Mouse (Mus musculus) lung, embryonic 15.5 days (tissue): ENCODE measurements around the gene Rcor1. TPM values are rescaled to one million over a fixed set of nuclear protein-coding genes. Genes with fewer than 3 reads are reported as not detected.

Experiments used
- ATAC-seq: fragments of 200-750 bp; cut with Nextera tagmentation; 2 replicates; pipeline ENCODE4 v1.8.0; 2017; ENCODE audit warnings: moderate number of reproducible peaks, borderline replicate concordance; ENCODE audit not compliant: low FRiP score, low TSS enrichment; ENCODE audit errors: extremely low read depth
- H3K27ac ChIP-seq: fragments of 300-500 bp; sonication (generic); 2 replicates; pipeline ENCODE4 v1.5.1; 2015; ENCODE audit warnings: moderate library complexity, mild to moderate bottlenecking, inconsistent platforms
- H3K27me3 ChIP-seq: fragments of 300-500 bp; sonication (generic); 2 replicates; pipeline ENCODE4 v1.6.1; 2015; ENCODE audit warnings: inconsistent platforms
- H3K36me3 ChIP-seq: fragments of 300-500 bp; sonication (generic); 2 replicates; pipeline ENCODE4 v1.6.1; 2015; ENCODE audit warnings: inconsistent platforms
- H3K4me1 ChIP-seq: fragments of 300-500 bp; sonication (generic); 2 replicates; pipeline ENCODE4 v1.6.1; 2015; ENCODE audit warnings: inconsistent platforms
- H3K4me2 ChIP-seq: fragments of 300-500 bp; sonication (generic); 2 replicates; pipeline ENCODE4 v1.6.1; 2015; ENCODE audit warnings: inconsistent platforms, mild to moderate bottlenecking, moderate library complexity
- H3K4me3 ChIP-seq: fragments of 300-500 bp; sonication (generic); 2 replicates; pipeline ENCODE4 v1.5.1; 2015; ENCODE audit warnings: mild to moderate bottlenecking, inconsistent platforms
- H3K9ac ChIP-seq: fragments of 300-500 bp; sonication (generic); 2 replicates; pipeline ENCODE4 v1.6.1; 2015; ENCODE audit warnings: inconsistent platforms
- H3K9me3 ChIP-seq: fragments of 300-500 bp; sonication (generic); 2 replicates; pipeline ENCODE4 v1.6.1; 2016; ENCODE audit warnings: inconsistent platforms
- WGBS: fragments of 180-500 bp; shearing (Covaris S2); methylation state at CpG from one replicate; pipeline ENCODE4 v1.1.7; 2015; 5-methylcytosine and 5-hydroxymethylcytosine counted together
- polyA plus RNA-seq: library from polyadenylated mRNA; unstranded; fragments of >200 nt; fragmentation: Nextera tagmentation; extraction: Ambion mirVana; gene quantifications from 2 replicates; pipeline ENCODE4 v1.2.1, GENCODE M21; 2015

Gene Rcor1
- polyA plus RNA-seq, 1 experiment from 2014 or later, result 10.9 TPM

- Histone ChIP-seq H3K9me3 (no peaks in the 10 kb centered on the region), H3K9ac (no peak overlapping the region), H3K4me1 (peaks cover 29% of the 10 kb centered on the region), H3K4me2 (no peak overlapping the region), H3K27ac (no peak overlapping the region), H3K36me3 (no peaks in the 10 kb centered on the region), H3K27me3 (no peaks in the 10 kb centered on the region), H3K4me3 (no peak overlapping the region)
- ATAC-seq, result no peak
- 30% methylated on average over 12 of the region's 12 CpGs for WGBS
Measured at GRCm38 (mm10) chr12:111159659-111160428, 120.7 kb downstream of the Rcor1 start.

GRCm38 (mm10) chr12:111160871-111161270, 121.7 kb downstream of the Rcor1 start:
- 87% methylated on average over 10 of the region's 10 CpGs for WGBS
- ATAC-seq, result no peak

GRCm38 (mm10) chr12:111161943-111162311, 122.8 kb downstream of the Rcor1 start:
- Histone ChIP-seq H3K4me2 (peak overlapping the region; percentile 51), H3K27me3 (no peaks in the 10 kb centered on the region), H3K27ac (no peak overlapping the region), H3K9ac (0 out of 2 replicates have a peak overlapping the region, but pooled peaks have one; percentile 25), H3K4me3 (0 out of 2 replicates have a peak overlapping the region, but pooled peaks have one; percentile 28), H3K4me1 (peaks cover 33% of the 10 kb centered on the region), H3K9me3 (no peaks in the 10 kb centered on the region), H3K36me3 (no peaks in the 10 kb centered on the region)
- ATAC-seq, result no peak
- WGBS, result 37% methylated on average over 7 of the region's 7 CpGs

More at GRCm38 (mm10) chr12:111160871-111161270, 121.7 kb downstream of the Rcor1 start:
- H3K9me3 ChIP-seq, result no peaks in the 10 kb centered on the region
- no peak overlapping the region for H3K4me3 ChIP-seq
- no peaks in the 10 kb centered on the region for H3K36me3 ChIP-seq
- H3K27ac ChIP-seq, result no peak overlapping the region
- peaks cover 33% of the 10 kb centered on the region for H3K4me1 ChIP-seq
- no peaks in the 10 kb centered on the region for H3K27me3 ChIP-seq
- no peak overlapping the region for H3K9ac ChIP-seq
- no peak overlapping the region for H3K4me2 ChIP-seq

- WGBS, result 10% methylated on average over 16 of the region's 16 CpGs
- ATAC-seq, result peak; percentile 19; the same call in 1 of the 2 replicates
Measured at GRCm38 (mm10) chr12:111162312-111163061, 123.3 kb downstream of the Rcor1 start.

GRCm38 (mm10) chr12:111164310-111164751, 125.2 kb downstream of the Rcor1 start:
- Histone ChIP-seq H3K9ac (peak overlapping the region; percentile 20; the same call in 1 of the 2 replicates), H3K27me3 (no peaks in the 10 kb centered on the region), H3K36me3 (no peaks in the 10 kb centered on the region), H3K4me2 (peak overlapping the region; percentile 64), H3K27ac (no peak overlapping the region), H3K4me3 (peak overlapping the region; percentile 34), H3K4me1 (peaks cover 49% of the 10 kb centered on the region), H3K9me3 (no peaks in the 10 kb centered on the region)
- ATAC-seq, result peak; percentile 83
- 3% methylated on average over 13 of the region's 13 CpGs for WGBS

More at GRCm38 (mm10) chr12:111162312-111163061, 123.3 kb downstream of the Rcor1 start:
- 0 out of 2 replicates have a peak overlapping the region, but pooled peaks have one; percentile 4 for H3K27ac ChIP-seq
- 0 out of 2 replicates have a peak overlapping the region, but pooled peaks have one; percentile 25 for H3K9ac ChIP-seq
- no peaks in the 10 kb centered on the region for H3K36me3 ChIP-seq
- H3K4me2 ChIP-seq, result peak overlapping the region; percentile 51
- H3K9me3 ChIP-seq, result no peaks in the 10 kb centered on the region
- no peaks in the 10 kb centered on the region for H3K27me3 ChIP-seq
- H3K4me1 ChIP-seq, result peaks cover 39% of the 10 kb centered on the region
- H3K4me3 ChIP-seq, result peak overlapping the region; percentile 28; the same call in 1 of the 2 replicates

- H3K27me3 ChIP-seq, result no peaks in the 10 kb centered on the region
- peak overlapping the region; percentile 75 for H3K4me3 ChIP-seq
- 61% methylated on average over 10 of the region's 10 CpGs for WGBS
- peaks cover 41% of the 10 kb centered on the region for H3K4me1 ChIP-seq
- H3K9ac ChIP-seq, result no peak overlapping the region
- 0 out of 2 replicates have a peak, but pooled peaks have one; percentile 10 for ATAC-seq
- H3K4me2 ChIP-seq, result peak overlapping the region; percentile 89
- H3K36me3 ChIP-seq, result no peaks in the 10 kb centered on the region
- peak overlapping the region; percentile 90 for H3K27ac ChIP-seq
- no peaks in the 10 kb centered on the region for H3K9me3 ChIP-seq
Measured at GRCm38 (mm10) chr12:111165146-111165812, 126.1 kb downstream of the Rcor1 start.

Other genes with a start within 250 kb of the Rcor1 start
- 7.1 and 7.4 TPM in 2 replicates for gene Mok, start 198.4 kb upstream of the Rcor1 start, polyA plus RNA-seq
- 4.7 and 6.2 TPM in 2 replicates for gene Zfp839, start 189.1 kb upstream of the Rcor1 start, polyA plus RNA-seq
- 73.7 and 79.1 TPM in 2 replicates for gene Cinp, start 150.2 kb upstream of the Rcor1 start, polyA plus RNA-seq
- gene Tecpr2, start 150.1 kb upstream of the Rcor1 start, polyA plus RNA-seq, result 3.1 and 3.3 TPM in 2 replicates
- 13.3 and 13.6 TPM in 2 replicates for gene Ankrd9, start 60.3 kb upstream of the Rcor1 start, polyA plus RNA-seq
- 8.9 and 9.9 TPM in 2 replicates for gene Traf3, start 127.0 kb downstream of the Rcor1 start, polyA plus RNA-seq
- gene 4930595D18Rik, start 145.1 kb downstream of the Rcor1 start, polyA plus RNA-seq, result not detected in 2 replicates
- 0.36 and 0.50 TPM in 2 replicates for gene Amn, start 231.7 kb downstream of the Rcor1 start, polyA plus RNA-seq